Mouse (Mus musculus): ENCODE data around the gene Gpx8.

Gene Gpx8

DNA sequence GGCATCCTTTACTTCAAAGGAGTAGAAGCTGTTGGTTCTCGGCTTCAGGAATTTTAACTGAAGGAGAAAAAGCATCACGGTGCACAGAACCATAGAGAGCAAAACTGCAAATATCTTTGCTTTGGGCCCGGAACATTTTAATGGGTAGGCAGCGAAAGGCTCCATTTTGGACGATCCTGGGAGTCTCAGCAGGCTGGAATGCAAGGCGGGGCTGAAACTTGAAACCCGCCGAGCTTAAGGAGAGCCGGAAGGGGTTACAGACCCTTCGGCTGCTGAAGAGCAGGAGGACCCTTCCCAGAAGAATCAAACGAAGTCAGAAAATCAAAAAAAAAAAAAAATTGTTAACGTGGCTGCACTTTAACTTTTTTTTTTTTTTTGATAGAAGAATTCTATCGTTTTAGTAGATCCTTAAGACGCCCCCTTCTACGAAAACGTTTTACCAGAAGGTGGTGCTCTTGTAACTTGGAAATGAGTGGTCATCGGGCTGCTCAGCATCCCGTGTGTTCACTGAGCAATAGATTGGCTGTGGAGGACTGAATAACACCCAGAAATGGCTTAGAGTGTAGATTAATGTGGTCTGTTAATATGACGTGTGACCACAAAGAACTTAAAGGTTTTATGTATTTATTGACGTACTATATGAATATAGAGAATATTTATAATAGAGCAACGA is at the start of gene Gpx8:
TSS of gene Gpx8 (minus strand) at position 200 of the 673 bp plus-strand sequence.
- DNase-seq (ENCODE audit: extremely low spot score, low spot score), result peak; percentile 76

DNA sequence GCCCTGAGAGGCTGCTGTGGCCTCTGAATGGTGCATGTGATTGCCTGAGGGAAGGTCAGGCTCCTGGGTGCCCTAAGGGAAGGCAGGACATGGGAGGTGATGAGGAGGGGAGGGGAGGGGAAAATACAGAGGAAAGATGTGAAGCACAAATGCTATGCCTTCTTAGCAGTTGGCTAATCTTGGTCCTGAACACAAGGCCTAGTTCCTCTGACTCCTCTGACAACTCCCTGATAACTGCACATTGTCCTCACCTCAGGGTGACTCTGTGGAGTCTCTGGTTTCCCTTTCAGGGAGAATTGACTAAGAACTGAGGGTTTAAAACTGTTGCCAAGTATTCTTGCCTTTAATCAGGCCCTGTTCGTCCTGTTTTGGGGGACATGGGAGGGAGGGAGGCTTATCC is 48.4 kb upstream of the Gpx8 start:
- DNase-seq (ENCODE audit: extremely low spot score, low spot score), result no peak

DNA sequence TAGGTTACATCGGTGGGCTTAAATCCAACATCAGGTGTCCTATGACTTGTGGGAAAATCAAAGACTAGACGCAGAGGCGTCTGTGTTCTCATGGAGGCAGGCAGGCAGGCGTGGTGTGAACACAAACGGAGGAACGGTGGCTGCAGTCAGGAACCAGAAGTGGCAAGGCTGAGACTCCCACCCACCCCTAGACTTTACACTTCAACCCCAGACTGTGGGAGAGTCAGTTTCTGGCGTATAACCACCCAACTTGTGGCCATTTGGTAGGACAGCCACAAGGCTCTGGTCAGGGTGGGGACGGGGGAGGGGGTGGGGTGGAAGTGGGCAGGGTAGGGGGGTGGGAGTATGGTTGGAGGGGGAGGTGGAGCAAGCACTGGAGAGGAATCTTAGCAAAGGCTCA is 44.3 kb upstream of the Gpx8 start:
- peak; percentile 9 for DNase-seq (ENCODE audit: extremely low spot score, low spot score)

DNA sequence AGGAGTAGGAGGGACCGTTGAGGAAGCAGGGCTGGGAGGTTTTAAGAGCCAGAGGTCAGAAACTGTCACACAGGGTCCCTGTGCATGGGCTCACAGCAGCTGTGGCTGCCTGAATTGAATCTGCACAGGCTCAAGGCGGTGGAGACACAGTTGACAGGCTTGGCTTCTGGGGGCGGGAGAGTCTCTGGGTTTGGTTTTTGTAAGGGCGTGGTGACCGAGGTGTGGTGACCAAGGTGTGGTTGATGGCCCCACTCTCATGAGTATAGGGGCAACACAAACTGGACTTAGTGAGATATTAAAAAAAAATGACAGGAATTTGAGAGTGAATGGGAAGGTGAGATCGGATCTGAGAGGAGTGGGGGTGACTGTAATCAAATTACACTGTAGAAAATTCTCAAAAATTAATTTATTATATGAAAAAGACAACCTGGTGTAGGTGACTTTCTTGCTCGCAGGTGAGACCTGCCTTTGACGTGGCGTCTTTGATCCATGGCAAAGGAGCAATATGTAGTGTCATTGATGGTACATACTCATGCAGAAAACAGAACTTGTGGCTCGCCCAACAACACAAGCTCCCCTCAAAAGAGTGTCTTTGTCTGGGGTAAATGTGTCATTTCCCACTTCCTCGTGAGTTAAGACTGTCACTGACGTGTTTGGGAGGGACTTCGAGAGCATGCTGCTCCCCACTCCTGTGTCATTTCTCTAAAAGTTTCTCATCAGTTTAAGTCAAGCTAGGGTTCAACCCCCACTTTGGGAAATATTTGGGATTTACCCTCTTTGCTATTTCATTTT is 41.2 kb upstream of the Gpx8 start:
- DNase-seq (ENCODE audit: extremely low spot score, low spot score), result no peak

DNA sequence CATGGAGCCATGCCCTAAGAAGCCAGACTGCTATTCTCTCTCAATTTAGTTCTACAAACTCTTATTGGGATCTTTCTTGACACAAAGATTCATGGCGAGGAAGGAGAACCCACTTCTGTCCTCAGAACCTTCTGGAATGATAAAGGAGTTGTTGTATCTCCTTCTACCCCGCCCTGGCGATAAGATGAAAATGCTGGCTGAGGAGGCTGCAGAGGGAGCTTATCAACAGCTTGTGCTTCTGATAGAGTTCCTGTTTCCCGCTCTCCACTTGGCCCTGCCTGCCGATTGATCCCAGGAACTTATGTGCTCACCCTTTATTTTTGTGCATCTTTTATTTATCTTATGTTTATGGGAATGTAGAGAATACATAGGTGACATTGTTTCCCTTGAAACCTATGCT is 38.5 kb upstream of the Gpx8 start:
- no peak for DNase-seq (ENCODE audit: extremely low spot score, low spot score)

DNA sequence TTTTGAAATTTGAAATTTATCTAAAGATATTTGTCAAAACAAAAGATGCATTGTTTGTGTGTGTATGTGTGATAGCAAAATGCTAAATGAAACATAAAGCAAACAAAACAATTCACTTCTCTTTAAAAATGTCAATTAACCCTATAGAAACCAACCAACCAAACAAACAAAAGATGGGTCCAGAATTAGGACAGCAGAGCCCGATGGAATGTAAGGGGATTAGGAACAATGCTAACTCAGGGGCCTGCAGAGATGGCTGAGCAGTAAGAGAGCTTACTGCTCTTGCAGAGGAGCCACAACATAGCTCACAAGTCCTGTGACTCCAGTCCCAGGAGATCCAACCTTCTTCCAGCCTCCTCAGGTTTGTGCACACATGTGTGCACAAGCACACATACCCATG is 35.9 kb upstream of the Gpx8 start:
- DNase-seq (ENCODE audit: extremely low spot score, low spot score), result no peak

DNA sequence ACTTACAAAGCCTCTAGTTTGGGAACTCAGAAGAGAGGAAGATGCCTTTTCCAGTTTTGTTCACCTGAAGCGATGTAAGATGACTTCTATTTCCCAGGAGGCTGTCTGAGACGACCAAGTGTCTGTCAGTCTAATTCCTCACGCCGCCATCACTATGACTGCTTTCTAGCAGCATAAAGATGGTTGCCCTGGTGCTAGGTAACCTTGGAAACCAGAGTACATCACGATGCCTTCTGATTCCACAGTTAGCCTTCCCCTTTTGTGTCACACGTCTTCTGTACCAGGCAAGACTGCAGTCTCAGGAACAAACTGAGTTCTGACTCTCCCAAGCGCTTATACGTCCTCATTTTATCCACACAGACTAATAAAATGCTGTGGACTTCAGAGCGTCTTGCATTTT is 32.8 kb upstream of the Gpx8 start:
- DNase-seq (ENCODE audit: extremely low spot score, low spot score), result no peak

DNA sequence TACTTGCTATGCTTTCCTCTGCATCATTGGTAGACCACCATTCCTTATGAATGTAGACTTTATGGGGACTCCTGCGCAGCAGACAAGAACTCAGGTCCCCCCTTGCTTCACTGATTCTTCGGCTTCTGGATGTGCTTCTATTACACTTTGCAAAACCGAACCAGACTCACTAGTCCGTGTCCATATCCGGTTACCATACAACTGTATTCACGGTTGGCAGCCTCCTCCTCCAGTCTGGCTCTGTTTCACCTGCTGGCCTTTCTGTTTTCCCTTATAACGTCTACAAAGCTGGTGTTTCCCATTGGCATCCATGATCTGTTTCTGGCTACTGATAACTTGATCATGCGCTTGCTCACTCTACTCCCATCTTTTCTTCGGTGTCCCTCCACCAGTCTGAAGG is 18.3 kb upstream of the Gpx8 start:
- no peak for DNase-seq (ENCODE audit: extremely low spot score, low spot score)

DNA sequence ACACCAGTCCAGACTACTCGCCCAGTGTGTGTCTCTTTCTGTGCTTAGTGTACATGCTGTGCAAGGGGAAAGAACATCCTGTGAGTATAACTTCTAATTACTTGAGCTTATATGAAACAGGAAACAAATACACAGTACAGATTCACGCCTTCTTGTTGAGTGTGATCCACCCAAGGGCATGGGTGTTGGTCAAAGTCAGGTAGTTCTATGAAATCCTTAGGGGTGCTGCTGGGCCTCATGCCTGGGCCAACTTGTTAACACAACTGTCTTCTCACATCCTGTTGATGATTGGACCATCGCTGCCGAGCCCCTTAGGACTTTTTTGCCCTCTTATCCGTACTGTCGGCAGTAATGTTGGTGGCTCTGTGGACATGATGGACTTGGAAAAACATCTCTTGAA is 15.5 kb upstream of the Gpx8 start:
- no peak for DNase-seq (ENCODE audit: extremely low spot score, low spot score)

DNA sequence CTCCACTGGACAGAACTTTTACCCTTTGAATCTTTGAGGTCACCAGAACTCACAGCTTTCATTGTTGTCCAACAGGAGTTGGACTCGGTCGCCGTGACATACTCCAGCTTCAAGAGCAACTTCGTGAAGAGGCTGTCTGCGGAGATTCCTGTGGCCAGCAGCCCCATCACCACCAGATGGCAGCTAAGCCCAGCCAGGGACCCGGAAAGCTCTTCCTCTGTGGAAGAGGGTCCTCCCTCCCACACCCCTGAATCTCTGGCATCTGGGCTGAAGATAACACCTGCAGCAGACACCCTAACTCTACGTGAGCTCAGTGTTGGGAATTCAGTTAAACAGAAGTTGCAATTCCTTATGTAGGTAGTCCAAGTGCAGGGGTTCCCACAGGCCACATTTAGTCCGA is 9.6 kb upstream of the Gpx8 start:
- no peak for DNase-seq (ENCODE audit: extremely low spot score, low spot score)

DNA sequence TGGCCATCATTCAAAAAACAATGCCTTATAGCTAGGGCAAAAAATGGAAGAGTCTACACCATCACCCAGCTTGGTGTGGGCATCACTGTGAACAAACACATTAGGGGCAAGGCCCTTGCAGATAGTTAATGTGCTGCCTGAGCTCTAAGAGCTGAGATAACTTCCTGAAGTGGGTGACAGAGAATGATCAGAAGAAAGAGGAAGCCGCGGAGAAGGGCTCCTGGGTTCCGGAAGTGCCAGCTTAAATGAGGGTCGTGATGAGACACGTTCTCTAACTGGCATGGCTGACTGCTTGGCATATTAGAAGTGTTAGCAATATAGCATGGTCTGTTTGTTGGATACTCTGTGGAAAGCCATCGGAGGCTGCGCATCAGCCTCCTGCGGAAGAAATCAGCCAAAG is 8.0 kb upstream of the Gpx8 start:
- DNase-seq (ENCODE audit: extremely low spot score, low spot score), result no peak

DNA sequence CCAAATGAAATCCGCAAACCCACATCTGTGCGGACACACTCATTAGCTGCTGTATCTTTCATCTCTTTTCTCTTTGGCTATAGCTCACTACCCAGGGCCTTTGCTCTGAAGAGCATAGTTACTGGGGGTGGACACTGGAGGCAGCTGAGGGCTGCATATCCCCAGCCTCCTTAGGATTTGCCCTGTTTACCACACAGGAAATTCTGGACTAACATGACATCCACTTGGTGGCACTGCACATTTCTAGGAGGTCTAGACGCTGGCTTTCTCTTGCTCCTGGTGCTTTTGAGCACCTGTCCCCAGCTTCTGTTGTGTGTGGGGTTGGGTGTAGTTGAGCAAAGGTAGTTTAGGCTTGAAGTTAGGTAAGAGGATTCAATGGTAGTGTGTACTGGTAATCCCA is 1.4 kb upstream of the Gpx8 start:
- no peak for DNase-seq (ENCODE audit: extremely low spot score, low spot score)

DNA sequence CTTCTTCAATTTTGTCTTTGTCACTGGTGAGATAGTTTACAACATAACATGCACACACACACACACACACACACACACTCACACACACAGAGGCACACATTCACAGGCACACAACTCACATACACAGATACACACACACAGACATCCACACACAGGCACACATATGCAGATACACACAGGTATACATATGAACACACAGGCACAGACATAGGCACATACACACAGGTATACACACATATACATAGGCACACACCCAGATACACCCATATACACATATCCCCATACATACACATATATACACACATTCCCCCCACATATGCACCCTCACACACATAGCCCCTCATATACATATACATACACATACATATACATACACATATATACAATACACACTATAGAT is 808 bp upstream of the Gpx8 start:
- DNase-seq (ENCODE audit: extremely low spot score, low spot score), result no peak

DNA sequence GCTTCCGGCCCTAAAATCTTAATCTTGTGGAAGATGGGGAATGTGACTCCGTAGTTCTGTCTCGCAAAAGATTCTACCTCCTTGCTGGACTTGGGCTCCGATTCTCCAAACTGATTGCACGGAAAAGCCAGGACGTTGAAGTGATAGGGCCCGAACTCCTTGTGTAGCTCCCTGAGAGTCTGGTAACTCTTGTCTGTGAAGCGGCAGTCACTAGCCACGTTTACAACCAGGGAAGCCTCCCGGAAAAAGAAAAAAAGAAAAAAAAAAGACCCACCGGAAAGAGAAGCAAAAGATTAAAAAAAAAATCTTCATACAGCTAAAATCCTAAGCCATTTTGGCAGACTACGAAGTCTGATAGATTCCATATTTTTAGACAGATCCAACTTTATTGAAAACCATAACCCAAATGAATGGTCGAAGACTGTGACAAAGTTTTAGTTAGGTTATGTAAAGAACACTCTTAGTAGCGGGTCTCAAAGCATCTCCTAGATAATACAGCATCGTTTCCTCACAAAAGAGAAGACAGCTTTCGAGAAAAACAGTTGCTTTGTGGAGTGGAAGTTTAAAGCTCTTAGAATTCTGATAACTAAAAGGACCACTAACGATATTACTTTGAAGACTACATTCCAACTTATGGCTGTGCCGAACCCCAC is 626 bp downstream of the Gpx8 start:
- no peak for DNase-seq (ENCODE audit: extremely low spot score, low spot score)

DNA sequence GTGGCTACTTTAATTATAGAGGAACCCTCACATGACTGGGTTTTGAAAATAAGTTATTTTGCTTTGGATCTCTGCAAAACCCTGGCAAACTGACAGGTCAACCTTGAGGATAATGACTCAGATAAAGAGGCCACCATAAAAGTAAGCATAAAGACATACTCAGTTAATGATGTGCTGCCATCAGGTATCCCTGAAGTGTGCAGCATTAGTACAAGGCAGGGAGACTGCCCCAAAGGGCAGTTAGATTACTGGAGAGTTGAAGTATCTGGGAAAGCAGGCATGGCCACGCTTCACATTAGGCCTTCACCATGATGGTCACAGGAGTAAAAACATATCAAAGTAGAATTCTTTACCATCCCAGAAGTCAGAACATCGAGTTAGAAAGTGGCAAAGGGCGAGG is 1.3 kb downstream of the Gpx8 start:
- no peak for DNase-seq (ENCODE audit: extremely low spot score, low spot score)

DNA sequence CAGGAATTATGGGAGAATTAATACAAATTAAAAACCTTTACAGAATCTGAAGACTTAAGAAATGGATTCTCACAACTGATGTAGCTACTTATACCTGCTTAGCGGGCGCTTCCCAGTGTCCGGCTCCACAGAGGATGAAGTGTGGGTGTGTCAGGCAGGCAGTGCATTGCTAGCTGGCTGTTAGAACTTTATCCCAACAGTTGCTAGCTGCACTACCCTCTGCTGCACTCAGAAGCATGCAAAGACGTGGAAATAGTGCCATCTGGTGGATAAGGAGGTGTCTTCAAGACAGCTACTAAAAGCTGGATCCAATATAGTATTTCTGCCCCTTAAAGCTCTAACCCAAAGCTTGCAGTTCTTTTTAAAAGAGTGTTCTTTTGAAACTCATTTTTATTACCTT is 10.4 kb downstream of the Gpx8 start:
- peak; percentile 70 for DNase-seq (ENCODE audit: extremely low spot score, low spot score)

DNA sequence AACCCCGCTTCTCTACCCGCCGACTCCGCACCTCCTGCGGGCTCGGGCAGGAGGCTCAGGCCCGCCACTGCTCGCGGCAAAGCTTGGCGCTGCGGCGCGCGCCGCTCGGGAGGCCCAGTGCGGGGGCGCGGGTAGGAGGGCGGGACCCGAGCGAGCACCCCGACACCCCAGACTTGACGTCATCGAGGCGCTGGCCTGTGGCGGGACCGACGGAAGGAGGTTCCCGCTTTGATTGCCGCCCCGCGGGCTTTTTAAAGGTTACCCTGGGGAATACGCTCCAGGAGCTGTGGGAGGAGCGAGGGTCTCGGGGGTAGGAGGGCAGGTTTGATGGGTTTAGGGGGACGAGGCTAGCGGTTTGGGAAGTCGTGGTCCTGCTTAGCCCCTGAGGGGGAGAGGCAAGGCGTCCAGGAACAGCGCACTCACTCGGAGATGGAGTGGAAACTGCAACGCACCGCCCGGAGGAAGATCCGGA is 11.2 kb downstream of the Gpx8 start, which contains the start of gene Cdc20b:
TSS of gene Cdc20b (plus strand) at position 162 of the 472 bp plus-strand sequence.
- DNase-seq (ENCODE audit: extremely low spot score, low spot score), result peak; percentile 57

DNA sequence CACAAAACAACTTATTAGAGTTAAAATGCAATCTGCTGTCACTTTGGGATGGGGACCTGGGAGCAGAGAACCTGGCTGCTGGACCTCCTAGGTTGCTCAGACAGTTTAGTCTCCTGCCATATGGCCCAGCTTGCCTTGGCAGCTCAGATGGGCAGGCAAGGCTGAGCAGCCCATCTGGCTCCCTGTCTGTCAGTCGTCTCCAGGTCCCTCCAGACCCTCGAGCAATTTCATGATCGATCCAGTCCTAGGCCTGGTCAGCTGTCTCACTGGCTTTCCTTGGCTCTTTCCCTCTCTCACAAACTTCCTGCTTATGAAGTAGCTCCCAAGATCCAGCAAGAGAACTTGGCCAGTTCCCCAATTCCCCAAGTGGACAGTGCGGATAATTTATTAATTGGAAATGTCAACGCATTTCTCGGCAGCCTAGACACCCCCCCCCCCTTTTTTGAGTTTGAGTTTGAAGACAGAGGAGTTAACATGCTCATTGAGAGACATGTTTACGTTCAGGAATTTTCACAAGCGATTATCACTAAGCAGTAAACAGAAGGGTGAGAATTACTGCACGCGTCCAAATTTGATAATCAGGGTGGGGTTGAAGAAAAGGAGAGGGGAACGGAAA is 11.8 kb downstream of the Gpx8 start:
- peak; percentile 43 for DNase-seq (ENCODE audit: extremely low spot score, low spot score)

DNA sequence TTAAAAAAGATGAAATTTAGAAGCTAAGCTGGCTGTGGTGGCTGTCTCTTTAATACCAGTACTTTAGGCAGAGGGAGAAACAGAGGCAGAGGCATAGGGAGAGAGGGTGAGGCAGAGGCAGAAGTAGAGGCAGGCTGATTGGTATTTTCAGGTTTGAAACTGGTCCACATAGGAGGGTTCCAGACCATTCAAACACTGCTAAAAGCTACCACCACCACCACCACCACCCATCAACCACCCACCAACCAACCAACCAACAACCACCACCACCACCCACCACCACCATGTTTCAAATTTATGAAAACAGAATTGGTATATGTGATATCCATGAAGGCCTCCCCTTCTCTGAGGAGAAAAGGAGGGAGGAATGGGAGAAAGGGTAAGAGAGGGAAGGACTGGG is 13.4 kb downstream of the Gpx8 start:
- DNase-seq (ENCODE audit: extremely low spot score, low spot score), result no peak

DNA sequence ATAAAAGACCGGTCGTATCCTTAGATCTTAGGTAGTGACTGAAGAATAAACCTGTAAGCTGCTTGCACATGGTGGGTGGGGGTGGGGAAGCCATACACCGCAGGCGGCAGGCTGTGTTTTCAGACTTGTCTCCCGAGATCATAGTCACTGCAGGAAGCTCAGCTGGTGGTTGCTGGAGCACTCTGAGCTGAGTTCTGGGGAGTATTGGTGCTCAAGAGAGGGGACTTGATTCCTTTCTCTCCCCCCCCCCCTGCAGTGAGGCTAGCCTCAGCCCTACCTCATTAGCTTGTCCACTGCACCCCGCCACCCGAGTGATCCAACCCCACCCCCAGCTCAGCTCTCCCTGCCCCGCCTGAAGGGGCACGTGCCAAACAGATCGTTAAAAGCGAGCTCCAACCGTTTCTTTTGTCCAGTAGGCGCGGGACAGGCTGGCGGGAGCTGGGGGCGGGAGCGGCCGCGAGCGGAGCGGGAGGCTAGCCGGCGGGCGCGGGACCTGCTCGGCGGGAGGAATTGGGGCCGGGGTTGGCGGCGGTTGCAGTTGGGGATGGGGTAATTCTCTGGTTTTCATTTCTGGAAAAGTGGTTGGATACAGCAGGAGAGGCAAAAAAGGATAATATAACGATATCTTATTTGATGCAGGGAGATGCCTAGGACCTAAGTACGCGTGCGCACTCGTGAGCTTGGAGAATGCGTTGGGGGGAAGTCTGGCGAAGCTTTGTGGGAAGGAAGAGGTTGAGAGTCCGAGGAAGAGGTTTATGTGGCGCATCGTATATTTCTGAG is 14.2 kb downstream of the Gpx8 start:
- DNase-seq (ENCODE audit: extremely low spot score, low spot score), result peak; percentile 81

DNA sequence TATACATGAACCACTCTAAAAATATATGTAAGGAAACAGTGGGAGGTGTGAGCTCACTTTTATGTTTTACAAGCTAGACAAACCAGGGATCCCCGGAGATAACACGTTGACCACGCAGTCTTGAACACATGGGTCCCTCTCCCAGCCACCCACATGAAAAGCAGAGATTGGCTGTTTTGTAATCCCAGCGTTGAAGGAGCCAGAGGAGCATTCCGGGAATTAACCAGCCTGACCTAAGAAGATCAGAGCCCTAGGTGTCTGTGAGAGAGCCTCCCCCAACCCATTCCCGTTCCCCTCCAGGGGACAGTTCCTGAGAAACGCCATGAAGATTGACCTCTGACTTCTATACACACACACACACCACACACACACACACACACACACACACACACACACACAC is 14.9 kb downstream of the Gpx8 start:
- DNase-seq (ENCODE audit: extremely low spot score, low spot score), result no peak

Data from neural tube, embryonic 10.5 days (tissue).